Mouse (Mus musculus) spleen, postnatal 10 days (tissue): Measurements from ENCODE around the gene Itgad.

ENCODE experiments used
- DNase-seq, 2 experiments: peaks; one replicate each; pipeline ENCODE4 v3.0.0; 2021 to 2022; ENCODE audit warnings: low spot score in 2 of 2

Gene Itgad

DNA sequence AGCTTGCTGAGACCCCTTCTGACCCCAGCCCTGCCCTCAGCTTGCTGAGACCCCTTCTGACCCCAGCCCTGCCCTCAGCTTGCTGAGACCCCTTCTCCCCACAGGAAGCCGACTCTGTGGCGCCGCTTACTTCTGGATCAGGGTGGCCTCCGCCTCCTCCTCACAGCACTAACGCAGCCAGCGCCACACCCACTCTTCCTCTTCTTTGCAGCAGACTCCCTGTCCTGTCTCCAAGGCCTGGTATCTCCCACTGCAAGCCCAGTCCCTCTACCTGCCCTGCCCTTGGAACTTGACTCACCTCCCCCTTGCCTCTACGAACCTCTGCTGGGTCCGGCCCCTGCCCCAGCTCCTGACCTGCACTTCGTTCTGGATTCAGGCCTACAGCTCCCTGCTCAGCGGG is 89.7 kb downstream of the Itgad start:
- no peak for DNase-seq

DNA sequence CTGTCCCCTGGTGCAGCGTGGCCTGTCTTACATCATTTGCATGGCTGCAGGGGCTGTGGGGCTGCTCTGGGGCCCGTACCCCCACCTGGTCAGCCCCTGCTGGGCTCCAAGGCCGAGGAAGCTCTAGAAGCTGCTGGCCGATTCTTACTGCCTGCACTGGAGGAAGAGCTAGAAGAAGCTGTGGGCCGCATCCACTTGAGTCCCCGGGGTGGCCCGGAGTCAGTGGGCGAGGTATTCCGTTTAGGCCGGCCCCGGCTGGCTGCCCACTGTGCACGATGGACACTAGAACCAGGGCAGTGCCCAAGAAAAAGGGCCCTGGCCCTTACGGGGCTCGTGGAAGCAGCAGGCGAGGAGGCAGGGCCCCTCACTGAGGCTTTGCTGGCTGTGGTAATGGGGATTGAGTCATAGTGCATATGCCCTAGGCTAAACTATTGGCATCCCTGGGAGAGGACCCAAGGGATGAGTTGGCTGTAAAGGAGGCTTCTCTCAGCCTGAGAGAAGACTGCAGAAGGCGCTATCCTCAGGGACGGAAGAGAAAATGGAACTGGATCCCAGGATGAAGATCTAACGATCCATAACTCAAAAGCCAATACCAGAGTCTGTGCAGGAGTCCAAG is 90.3 kb downstream of the Itgad start:
- DNase-seq: no peak

DNA sequence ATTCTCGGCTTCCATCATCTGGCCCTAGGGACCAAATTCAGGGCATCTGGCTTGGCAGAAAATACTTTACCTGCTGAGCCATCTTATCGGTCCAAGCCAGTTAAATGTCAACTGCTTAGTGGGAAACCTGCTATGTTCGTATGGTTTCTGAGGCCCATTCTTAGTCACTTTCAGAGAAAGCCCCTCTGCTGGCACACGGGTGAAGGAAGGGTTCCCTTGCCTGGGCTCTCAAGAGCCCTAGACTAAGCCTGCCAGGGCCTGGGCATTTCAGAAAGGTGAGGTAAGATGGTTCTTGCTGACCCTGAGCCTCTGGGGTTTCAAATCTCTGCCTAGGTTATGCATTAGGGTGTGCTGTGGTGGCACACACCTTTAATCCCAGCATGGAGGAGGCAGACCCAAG is 91.4 kb downstream of the Itgad start:
- DNase-seq: no peak

DNA sequence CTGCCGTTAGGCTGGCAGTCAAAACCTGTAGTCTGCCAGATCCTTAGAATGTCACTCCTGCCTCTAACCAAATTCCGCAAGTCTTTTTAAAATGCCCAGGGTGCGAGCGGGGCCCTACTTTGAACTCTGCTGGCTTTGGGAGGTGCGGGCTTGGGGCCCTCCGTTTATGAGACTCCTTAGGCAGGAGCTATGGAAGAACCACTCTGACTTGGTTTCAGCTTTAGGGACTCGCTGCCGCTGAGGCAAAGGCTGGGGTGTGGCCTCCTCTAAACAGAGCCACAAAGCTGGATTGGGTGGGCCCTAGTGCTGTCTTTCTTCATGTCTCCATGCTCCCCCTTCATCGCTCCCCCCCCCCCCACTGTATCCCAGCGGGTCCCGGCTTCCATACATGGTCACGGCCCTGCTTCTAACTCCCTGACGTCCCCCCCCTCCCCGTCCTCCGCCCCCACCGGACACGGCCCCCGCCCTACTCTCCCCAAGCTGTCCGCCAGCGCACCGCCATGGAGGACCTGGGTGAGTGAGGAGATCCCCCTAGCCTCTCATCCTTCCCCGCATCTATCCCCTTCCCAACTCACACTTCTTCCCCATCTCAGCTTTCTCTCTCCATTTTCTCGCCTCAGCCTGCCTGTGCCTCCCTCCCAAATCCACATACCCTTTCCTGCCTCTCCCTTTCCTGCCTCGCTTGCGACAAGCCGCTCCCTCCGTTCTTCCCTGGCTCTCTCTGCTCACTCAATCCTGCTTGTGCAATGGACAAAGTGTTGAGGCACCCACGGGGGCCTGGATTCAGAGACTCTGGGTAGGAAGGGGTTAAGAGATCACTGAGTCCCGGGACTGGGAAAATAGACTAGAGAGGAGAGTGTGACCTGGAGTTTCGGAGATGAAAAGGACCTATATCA is 92.6 kb downstream of the Itgad start, which contains the start of gene Tgfb1i1:
TSS of gene Tgfb1i1 (plus strand) at position 317 of the 896 bp plus-strand sequence.
- DNase-seq: no peak

DNA sequence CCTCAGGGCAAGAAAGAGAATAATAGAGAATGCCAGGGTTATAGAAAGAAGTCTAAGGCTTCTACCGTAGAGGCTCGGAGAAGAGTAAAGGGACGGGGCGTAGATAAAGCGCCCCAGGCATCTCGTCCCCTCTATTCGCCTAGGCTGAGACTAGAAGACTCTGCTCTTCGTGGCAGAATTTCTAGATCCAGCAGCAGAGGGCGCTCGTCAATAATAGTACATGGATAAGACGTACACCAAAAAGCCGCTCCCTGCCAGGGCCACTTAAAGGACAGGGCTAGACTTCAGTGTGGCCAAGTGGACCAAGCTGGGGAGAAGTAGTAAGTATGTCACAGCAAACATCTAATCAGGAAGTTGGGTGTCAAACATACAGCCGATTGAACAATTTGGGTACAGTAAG is 93.3 kb downstream of the Itgad start:
- peak; percentile 85 to 94 for DNase-seq

DNA sequence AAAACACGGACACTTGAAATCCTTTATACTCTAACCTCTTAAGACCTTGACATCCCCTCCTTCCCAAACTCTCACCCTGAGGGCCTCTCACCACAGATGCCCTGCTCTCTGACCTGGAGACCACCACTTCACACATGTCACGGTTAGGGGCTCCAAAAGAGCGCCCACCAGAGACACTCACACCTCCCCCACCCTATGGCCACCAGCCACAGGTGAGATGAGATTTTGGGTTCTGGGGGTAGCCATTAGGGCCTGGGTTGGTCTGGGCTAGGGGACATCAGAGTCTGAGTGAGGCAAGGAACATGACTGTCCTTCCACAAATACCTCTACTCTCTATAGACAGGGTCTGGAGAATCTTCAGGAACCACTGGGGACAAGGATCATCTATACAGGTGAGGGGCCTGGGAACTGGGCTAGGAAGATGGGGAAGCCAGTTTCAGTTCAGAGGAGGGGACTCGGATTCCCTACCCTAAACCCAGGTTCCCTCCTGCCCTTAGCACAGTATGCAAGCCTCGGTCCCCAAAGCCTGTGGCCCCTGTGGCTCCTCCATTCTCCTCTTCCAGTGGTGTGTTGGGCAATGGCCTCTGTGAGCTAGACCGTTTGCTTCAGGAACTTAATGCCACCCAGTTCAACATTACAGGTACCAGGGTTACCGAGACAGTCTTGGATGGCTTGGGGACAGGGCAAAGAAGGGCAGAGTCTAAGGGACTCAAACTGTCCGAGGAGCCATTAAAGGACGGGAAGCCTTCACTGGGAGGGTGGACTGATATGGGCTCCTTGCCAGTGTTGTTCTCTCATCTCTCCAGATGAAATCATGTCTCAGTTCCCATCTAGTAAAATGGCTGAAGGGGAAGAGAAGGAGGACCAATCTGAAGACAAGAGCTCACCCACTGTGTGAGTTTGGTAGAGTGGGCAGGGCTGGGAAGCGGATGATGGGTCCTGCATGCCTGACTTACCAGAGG is 94.2 kb downstream of the Itgad start:
- no peak for DNase-seq

DNA sequence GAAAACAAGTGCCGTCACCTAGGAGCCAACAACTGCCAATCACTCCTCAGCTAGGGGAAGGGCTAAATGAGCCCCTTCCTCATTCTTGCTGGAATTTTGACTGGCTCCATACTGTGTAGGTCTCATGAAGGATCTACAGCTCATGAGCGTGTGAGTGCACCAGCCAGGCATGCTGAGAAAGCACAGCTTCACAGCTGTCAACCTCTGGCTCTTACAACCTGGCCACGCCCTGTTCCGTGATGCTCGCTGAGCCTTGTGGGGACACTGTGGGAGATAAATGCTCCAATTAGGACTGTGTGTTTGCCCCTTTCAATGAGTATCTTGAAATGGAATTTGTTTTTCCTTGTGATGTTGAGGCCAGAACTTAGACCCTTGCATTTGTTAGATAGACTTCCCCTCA is 95.8 kb downstream of the Itgad start:
- no peak for DNase-seq

DNA sequence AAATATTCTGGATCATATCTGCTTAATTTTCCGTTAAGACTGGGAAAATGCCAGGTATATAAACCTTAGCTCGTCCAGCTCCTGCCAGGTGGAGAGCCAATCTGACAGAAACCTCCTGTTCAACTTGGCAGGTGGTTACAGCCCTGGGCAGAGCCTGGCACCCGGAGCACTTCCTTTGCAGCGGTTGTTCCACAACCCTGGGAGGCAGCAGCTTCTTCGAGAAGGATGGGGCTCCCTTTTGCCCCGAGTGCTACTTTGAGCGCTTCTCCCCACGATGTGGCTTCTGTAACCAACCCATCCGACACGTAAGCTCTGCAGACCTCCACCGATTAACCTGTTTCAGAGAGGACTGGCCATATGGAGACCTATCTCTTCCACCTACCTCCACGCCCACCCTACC is 97.8 kb downstream of the Itgad start:
- DNase-seq: no peak

DNA sequence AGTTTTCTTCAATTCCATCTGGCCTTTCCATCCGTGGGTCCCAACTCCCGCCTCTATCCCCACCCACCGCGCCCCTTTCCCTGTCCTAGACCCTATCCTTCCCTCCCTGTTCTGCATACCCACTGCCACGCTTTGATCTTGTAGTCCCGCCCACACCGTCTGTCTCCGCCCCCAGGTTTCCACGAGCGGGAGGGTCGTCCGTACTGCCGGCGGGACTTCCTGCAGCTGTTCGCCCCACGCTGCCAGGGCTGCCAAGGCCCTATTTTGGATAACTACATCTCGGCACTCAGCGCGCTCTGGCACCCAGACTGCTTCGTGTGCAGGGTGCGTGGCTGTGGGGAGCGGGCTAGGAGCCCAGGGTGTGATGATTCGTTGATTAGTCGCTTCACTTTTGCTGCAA is 98.4 kb downstream of the Itgad start:
- DNase-seq: no peak

DNA sequence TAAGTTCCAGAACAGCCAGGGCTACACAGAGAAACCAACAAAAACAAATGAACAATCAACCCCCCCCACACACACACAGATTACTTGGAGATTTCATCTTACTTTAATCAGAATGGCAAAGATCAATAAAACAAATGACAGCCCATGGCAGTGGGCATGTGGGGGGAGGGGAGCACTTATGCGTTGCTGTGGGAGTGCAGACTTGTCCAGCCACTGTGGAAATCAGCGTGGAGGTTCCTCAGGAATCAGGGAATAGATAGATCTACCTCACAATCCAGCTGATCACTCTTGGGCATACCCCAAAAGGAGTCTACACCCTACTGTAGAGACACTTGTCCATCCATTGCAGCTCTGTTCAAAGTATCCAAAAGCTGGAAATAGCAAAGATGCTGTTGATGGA is 100.8 kb downstream of the Itgad start:
- DNase-seq: no peak

DNA sequence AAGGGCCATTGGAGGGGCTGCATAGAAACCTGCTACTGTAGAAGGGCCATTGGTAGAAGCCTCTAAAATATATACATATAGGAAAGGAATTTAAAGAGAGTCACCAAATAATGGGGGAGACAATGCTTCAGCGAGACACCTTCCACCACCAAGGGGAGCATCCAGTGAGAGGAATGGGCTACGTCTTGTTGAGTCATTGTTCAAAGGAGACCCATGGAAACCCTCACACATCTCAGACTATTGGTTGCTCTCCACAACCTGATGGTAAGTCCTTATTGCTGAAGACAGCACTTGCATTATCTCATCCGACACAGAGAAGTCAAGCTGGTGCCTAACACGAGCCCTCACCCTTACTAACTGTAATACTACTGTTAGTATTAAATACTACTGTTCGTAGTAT is 101.6 kb downstream of the Itgad start:
- DNase-seq: no peak

DNA sequence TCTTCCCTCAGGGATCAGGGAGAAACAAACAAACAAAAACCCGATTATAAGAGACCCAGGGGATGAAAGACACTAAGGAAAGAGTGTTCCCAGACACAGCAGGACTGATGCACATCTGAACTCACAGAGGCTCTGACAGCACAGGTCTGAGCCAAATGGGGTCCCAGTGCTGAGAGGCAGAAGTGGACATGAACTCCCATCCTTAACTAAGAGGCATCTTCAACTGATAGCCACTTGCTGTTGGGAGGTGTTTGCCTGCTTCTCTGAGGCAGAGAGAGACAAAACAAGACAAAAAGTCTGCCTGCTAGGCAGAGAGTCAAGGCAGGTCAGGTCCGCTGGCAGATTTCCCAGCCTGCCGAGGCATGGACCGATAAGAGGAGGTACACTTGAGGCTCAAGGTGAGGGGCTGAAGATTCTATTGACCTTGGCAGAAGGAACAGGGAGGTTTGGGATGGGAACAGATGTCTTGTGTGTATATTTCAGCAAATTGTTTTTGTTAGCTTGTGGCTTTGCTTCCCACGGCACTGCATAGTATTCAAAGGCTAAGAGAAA is 102.7 kb downstream of the Itgad start:
- no peak for DNase-seq

DNA sequence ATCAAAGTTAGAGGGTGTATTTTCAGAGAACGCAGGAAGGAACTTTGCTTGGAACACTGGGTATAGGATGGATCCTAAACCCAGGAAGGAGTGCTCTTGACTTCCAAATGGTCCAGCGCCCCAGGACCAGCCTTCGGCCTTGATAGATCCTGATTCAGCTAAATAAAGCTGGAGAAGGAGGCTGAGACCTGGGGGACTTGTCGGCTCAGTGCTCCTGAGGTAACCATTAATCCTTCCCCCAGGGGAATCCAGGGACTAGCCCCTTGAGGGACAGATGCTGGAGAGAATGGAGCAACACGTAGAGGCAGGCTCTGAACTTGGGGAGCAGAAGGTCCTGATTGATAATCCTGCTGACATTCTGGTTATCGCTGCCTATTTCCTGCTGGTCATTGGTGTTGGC is 111.2 kb downstream of the Itgad start, which contains the start of gene Slc5a2:
TSS of gene Slc5a2 (plus strand) at position 247 of the 400 bp plus-strand sequence.
- no peak for DNase-seq

DNA sequence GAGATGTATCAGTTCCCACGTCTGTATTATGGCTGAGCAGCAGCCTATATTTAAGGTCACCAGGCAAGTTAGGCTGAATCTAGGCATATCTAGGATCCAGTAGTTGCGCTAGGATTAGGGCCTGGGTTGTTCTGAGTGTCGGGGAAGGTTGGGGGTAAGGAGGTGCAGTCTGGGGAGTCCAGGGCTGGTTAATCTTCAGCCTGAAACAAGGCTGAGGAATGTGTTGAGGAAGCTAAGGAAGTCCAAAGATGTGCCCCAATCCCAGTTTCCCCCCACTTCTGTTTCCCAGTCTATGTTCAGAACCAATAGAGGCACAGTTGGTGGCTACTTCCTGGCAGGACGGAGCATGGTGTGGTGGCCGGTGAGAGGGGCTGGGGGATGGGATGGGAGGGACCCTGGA is 111.9 kb downstream of the Itgad start:
- no peak for DNase-seq

DNA sequence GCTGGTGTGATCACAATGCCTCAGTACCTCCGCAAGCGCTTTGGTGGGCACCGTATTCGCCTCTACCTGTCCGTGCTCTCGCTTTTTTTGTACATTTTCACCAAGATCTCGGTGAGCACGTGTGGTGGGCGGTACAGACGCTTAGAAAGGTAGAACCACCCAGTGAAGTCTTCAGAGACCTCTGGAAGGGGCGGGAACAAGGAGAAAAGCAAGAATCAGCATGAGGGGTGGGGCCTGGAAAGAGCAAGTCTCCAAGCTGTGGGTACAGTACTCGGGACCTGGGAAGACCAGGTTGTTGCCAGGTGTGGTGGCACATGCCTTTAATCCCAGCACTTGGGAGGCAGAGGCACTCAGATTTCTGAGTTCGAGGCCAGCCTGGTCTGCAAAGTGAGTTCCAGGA is 113.2 kb downstream of the Itgad start:
- DNase-seq: no peak

DNA sequence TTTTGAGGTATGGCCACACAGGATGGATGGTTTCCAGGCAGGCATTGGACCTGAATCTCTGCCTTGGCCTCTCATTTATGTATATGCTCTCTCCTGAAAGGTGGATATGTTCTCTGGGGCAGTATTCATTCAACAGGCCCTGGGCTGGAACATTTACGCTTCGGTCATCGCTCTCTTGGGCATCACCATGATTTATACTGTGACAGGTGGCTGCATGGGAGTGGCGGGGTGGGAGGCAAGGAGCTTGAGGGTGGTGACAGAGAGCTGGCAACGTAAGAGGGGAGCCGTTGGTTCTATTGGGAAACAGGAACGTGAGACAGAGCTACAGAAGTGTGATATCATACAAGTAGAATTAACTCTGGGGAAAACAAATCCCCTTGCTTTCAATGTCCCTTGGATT is 113.6 kb downstream of the Itgad start:
- DNase-seq: no peak

DNA sequence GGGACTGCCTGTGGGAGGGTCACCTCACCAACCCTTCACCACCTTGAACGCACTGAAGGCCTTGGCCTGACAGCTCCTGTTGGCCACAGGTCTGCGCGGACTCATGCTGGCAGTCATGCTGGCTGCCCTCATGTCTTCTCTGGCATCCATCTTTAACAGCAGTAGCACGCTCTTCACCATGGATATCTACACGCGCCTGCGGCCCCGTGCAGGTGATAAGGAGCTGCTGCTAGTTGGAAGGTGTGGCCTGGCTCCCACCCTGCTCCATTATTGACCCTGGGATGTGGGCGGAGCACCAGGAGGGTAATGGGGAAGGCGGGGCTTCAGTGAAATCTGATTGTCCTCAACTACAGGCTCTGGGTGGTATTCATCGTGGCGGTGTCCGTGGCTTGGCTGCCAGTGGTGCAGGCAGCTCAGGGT is 116.3 kb downstream of the Itgad start:
- peak in 1 of 2 experiments; percentile 54 for DNase-seq

DNA sequence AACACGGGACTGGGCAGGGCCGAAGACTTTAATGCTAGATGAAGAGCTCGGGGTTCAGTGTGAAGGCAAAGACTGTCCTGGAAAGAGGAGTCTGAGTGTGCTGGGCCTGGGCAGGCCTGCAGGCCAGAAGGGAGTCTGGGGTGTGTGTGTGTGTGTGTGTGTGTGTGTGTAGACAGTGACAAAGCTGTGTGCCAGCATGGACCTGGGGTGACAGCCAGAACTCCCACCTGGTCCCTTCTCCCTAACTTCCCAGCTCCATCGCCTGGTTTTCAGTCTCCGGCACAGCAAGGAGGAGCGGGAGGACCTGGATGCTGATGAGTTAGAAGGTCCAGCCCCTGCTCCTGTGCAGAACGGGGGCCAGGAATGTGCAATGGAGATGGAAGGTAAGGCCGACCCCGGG is 117.3 kb downstream of the Itgad start:
- DNase-seq: no peak
